Mouse (Mus musculus) megakaryocyte, embryonic 14.5 days (primary cell): ENCODE data around the gene Tnfsf4.

Experiments used
- FLI1 ChIP-seq: IDR thresholded peaks from 2 replicates; pipeline ENCODE4 v1.6.1; 2012; ENCODE audit warnings: low read length, inconsistent platforms, mixed read lengths
- GATA1 ChIP-seq: IDR thresholded peaks from 3 replicates; pipeline ENCODE4 v1.6.1; 2012; ENCODE audit warnings: mixed read lengths, low read length, inconsistent platforms, borderline replicate concordance

DNA sequence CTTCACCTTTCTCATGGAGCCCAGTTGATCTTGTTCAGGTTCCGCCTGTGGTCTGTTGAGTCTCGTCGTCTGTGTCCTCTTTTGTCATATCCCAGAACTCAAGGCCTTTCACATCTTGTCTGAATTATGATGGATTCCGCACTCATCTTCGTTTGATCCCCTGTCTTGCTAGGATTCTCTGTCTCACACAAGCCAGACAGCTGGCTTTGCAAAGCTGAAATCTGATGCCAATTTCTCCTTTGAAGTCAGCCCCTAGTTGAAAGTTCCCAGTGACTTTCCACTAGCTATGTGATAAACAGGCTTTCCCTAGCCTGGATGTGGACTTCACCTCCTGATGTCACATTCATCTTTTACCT, 14.8 kb upstream of the Tnfsf4 start:
- TF ChIP-seq FLI1, result no peak
- TF ChIP-seq GATA1, result no peak
